Mouse (Mus musculus) forebrain, embryonic 16.5 days (tissue): ENCODE data around the gene Onecut3. TPM values are rescaled to one million over a fixed set of nuclear protein-coding genes. Genes with fewer than 3 reads are reported as not detected.

Source experiments
- ATAC-seq: fragments of 200-750 bp; cut with Nextera tagmentation; 2 replicates; pipeline ENCODE4 v1.8.0; 2017; ENCODE audit warnings: mild to moderate bottlenecking, moderate library complexity
- H3K27ac ChIP-seq: fragments of 300-500 bp; sonication (generic); 2 replicates; pipeline ENCODE4 v1.5.1; 2014; ENCODE audit warnings: low read length, control low read depth
- H3K27me3 ChIP-seq: fragments of 300-500 bp; sonication (generic); replicated peaks from 2 replicates; pipeline ENCODE4 v1.6.1; 2014; ENCODE audit warnings: low read length; ENCODE audit not compliant: control insufficient read depth, insufficient read depth
- H3K36me3 ChIP-seq: fragments of 300-500 bp; sonication (generic); 2 replicates; pipeline ENCODE4 v1.6.1; 2014; ENCODE audit not compliant: control insufficient read depth, insufficient read depth
- H3K4me1 ChIP-seq: fragments of 300-500 bp; sonication (generic); replicated peaks from 2 replicates; pipeline ENCODE4 v1.6.1; 2014; ENCODE audit warnings: low read length; ENCODE audit not compliant: control insufficient read depth, insufficient read depth
- H3K4me2 ChIP-seq: fragments of 300-500 bp; sonication (generic); 2 replicates; pipeline ENCODE4 v1.6.1; 2014; ENCODE audit warnings: mild to moderate bottlenecking, low read length, control low read depth
- H3K4me3 ChIP-seq: fragments of 300-500 bp; sonication (generic); replicated peaks from 2 replicates; pipeline ENCODE4 v1.5.1; 2014; ENCODE audit warnings: mild to moderate bottlenecking, low read length, control low read depth
- H3K9ac ChIP-seq: fragments of 300-500 bp; sonication (generic); replicated peaks from 2 replicates; pipeline ENCODE4 v1.6.1; 2014; ENCODE audit warnings: low read depth, low read length, control low read depth
- H3K9me3 ChIP-seq: fragments of 300-500 bp; sonication (generic); 2 replicates; pipeline ENCODE4 v1.6.1; 2016; ENCODE audit warnings: low read length; ENCODE audit not compliant: control insufficient read depth
- WGBS: fragments of 180-500 bp; shearing (Covaris S2); extraction: QIAGEN DNeasy Blood & Tissue Kit; methylation state at CpG from one replicate; pipeline ENCODE4 v1.1.7; 2014; 5-methylcytosine and 5-hydroxymethylcytosine counted together
- polyA plus RNA-seq: library from polyadenylated mRNA; unstranded; fragments of >200 nt; fragmentation: Nextera tagmentation; extraction: Ambion mirVana; gene quantifications from 2 replicates; pipeline ENCODE4 v1.2.1, GENCODE M21; 2015

Gene Onecut3
- polyA plus RNA-seq, 1 experiment from 2014 or later: 0.46 TPM

- no peak overlapping the region for H3K9ac ChIP-seq
- ATAC-seq: no peak
- no peak overlapping the region for H3K4me3 ChIP-seq
- H3K36me3 ChIP-seq: no peaks in the 10 kb centered on the region; the same call in 1 of the 2 replicates
- H3K4me1 ChIP-seq: peaks cover 10% of the 10 kb centered on the region
- H3K4me2 ChIP-seq: no peak overlapping the region
- 93% methylated on average over 8 of the region's 8 CpGs for WGBS
- no peaks in the 10 kb centered on the region for H3K9me3 ChIP-seq
- no peaks in the 10 kb centered on the region for H3K27me3 ChIP-seq
- H3K27ac ChIP-seq: no peak overlapping the region
Measured at GRCm38 (mm10) chr10:80553575-80553974, 58.9 kb downstream of the Onecut3 start.

DNA sequence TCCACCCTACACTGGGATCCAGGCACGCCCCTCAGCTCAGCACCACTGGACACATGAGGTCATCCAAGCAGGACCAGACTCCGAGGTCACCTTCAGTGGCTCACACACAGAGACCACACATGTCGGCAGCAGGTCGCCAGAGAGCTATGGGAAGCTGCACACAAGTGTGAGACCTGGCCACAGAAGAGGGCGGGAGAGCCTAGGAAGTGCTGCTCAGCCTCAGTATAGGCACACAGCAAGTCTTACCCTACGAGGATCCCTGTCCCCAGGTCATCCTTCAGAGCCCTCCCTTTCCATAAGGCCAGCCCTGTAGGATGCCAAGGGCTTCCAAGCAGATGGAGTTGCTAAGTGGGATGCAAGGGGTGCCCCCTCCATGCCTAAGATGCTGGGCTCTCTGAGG, 59.4 kb downstream of the Onecut3 start:
- no peak overlapping the region for H3K4me2 ChIP-seq
- no peak for ATAC-seq
- H3K27me3 ChIP-seq: no peaks in the 10 kb centered on the region
- WGBS: 89% methylated on average over 6 of the region's 6 CpGs
- H3K4me3 ChIP-seq: no peak overlapping the region
- no peak overlapping the region for H3K9ac ChIP-seq
- H3K9me3 ChIP-seq: no peaks in the 10 kb centered on the region
- no peaks in the 10 kb centered on the region; the same call in 1 of the 2 replicates for H3K36me3 ChIP-seq
- H3K4me1 ChIP-seq: peaks cover 11% of the 10 kb centered on the region
- H3K27ac ChIP-seq: no peak overlapping the region

DNA sequence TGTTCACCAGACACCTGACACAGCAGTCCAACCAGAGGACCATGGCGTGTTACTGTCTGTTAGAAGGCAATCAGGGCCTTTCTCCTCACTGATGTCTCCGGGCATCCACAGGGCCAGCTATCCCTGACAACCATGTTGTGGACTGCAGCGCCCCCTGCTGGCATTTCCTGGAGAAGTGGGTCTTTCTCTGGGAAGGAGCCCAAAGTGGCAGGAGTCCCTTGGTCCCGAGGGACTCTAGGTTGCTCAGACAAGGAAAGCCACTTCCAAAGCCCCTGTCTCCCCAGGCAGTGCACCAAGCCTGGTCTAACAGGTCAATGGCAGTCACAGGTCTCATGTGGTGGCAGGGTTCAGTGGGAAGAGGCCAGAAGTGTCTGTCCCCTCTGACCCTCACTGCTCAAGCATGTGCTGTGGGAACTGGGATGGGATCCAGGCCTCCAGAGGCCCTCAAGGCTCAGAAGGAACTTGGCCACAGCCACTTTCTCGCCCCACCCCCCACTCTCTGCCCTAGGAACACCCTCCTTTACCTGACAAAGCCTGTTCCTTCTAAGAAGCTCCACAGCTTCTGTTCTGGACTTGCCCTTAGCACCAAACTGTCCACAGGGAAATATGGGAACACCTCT, 62.8 kb downstream of the Onecut3 start:
- Histone ChIP-seq H3K4me2 (no peak overlapping the region), H3K9me3 (no peaks in the 10 kb centered on the region), H3K9ac (no peak overlapping the region), H3K27me3 (no peaks in the 10 kb centered on the region), H3K4me1 (peaks cover 32% of the 10 kb centered on the region), H3K27ac (no peak overlapping the region), H3K36me3 (no peaks in the 10 kb centered on the region), H3K4me3 (no peak overlapping the region)
- 34% methylated on average over 5 of the region's 5 CpGs for WGBS
- no peak for ATAC-seq

- Histone ChIP-seq H3K4me1 (peaks cover 38% of the 10 kb centered on the region), H3K4me2 (no peak overlapping the region), H3K36me3 (no peaks in the 10 kb centered on the region), H3K9ac (no peak overlapping the region), H3K27me3 (no peaks in the 10 kb centered on the region), H3K4me3 (no peak overlapping the region), H3K9me3 (no peaks in the 10 kb centered on the region), H3K27ac (no peak overlapping the region)
- ATAC-seq: no peak
- WGBS: 91% methylated on average over 7 of the region's 7 CpGs
Measured at GRCm38 (mm10) chr10:80559431-80559830, 64.8 kb downstream of the Onecut3 start.

- WGBS: under 1% methylated on average over 13 of the region's 13 CpGs
Measured at GRCm38 (mm10) chr10:80560621-80561020, 66.0 kb downstream of the Onecut3 start.

DNA sequence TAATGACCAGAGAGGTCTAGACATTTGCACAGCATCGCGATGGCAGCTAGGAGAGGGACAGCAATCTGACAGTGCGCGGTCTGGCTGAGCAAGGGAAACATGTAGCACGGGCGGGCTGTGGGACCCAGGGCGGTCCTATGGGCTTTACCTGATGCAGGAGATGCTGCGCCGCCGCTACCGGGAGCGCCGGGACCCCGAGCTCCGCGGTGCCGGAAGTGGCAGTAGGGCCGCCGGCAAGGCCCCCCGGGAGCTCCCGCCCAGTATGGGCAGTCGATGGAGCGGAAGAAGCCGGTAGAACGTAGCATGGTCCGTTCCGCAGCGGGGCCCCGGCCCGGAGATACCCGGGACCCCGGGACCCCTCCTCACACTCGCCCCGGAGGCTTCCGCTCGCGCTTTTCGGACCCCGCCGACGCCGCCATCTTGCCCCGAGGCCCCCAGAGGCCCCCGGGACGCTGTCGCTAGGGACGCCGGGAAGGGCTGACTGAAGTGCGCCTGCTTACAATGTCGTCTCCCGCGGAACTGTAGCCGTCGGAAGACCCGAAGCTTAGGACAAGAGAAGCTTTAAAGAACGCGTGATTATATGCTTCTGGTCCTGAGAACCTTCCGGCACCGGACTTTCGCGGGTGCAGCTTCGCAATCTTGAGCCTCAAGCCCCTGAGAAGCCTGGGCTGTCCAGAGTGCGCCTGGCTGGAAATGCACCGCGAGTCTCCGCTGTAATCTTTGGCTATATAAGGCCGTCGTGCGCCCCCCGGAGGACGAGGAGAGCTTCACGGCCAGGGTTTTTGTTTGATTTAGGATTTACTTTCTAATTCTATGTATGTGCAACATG, 66.7 kb downstream of the Onecut3 start, which contains the start of gene Rexo1:
TSS of gene Rexo1 (minus strand) at position 445 of the 829 bp plus-strand sequence.
- under 1% methylated on average over 65 of the region's 72 CpGs for WGBS
- Histone ChIP-seq H3K27ac (peak within 1 kb of the TSS; percentile 95), H3K27me3 (no peaks in the 10 kb centered on the region), H3K4me1 (peaks cover 44% of the 10 kb centered on the region), H3K4me3 (peak within 1 kb of the TSS; percentile 98), H3K36me3 (no peaks in the 10 kb centered on the region), H3K9me3 (no peaks in the 10 kb centered on the region), H3K9ac (peak within 1 kb of the TSS; percentile 94), H3K4me2 (peak within 1 kb of the TSS; percentile 96)
- ATAC-seq: peak; percentile 85

More at GRCm38 (mm10) chr10:80560621-80561020, 66.0 kb downstream of the Onecut3 start:
- Histone ChIP-seq H3K4me2 (peak overlapping the region; percentile 96), H3K4me3 (peak overlapping the region; percentile 98), H3K4me1 (peaks cover 38% of the 10 kb centered on the region), H3K27ac (no peak overlapping the region), H3K9me3 (no peaks in the 10 kb centered on the region), H3K27me3 (no peaks in the 10 kb centered on the region), H3K9ac (peak overlapping the region; percentile 94), H3K36me3 (no peaks in the 10 kb centered on the region)
- ATAC-seq: no peak

GRCm38 (mm10) chr10:80566375-80567092, 71.9 kb downstream of the Onecut3 start:
- peak overlapping the region; percentile 17 for H3K4me3 ChIP-seq
- H3K9me3 ChIP-seq: no peaks in the 10 kb centered on the region
- peak overlapping the region; percentile 81 for H3K27ac ChIP-seq
- H3K36me3 ChIP-seq: no peaks in the 10 kb centered on the region
- peak overlapping the region; percentile 42 for H3K9ac ChIP-seq
- H3K4me1 ChIP-seq: peaks cover 39% of the 10 kb centered on the region
- H3K4me2 ChIP-seq: peak overlapping the region; percentile 43
- no peaks in the 10 kb centered on the region for H3K27me3 ChIP-seq
- ATAC-seq: peak; percentile 75
- 6% methylated on average over 17 of the region's 17 CpGs for WGBS
